Mouse (Mus musculus) embryonic facial prominence, embryonic 15.5 days (tissue): Measurements from ENCODE around the gene Olfr221. TPM values are rescaled to one million over a fixed set of nuclear protein-coding genes. Genes with fewer than 3 reads are reported as not detected.

Experiments used
- ATAC-seq: fragments of 200-750 bp; cut with Nextera tagmentation; 2 replicates; pipeline ENCODE4 v1.8.0; 2017; ENCODE audit warnings: low read depth, moderate TSS enrichment; ENCODE audit not compliant: insufficient number of reproducible peaks, low FRiP score, low TSS enrichment
- H3K27ac ChIP-seq: fragments of 300-500 bp; sonication (generic); replicated peaks from 2 replicates; pipeline ENCODE4 v1.5.1; 2015; ENCODE audit warnings: mild to moderate bottlenecking, inconsistent platforms
- H3K27me3 ChIP-seq: fragments of 300-500 bp; sonication (generic); 2 replicates; pipeline ENCODE4 v1.6.1; 2015; ENCODE audit warnings: inconsistent platforms
- H3K36me3 ChIP-seq: fragments of 300-500 bp; sonication (generic); 2 replicates; pipeline ENCODE4 v1.6.1; 2015; ENCODE audit warnings: mild to moderate bottlenecking, inconsistent platforms
- H3K4me1 ChIP-seq: fragments of 300-500 bp; sonication (generic); 2 replicates; pipeline ENCODE4 v1.6.1; 2015; ENCODE audit warnings: inconsistent platforms
- H3K4me2 ChIP-seq: fragments of 300-500 bp; sonication (generic); replicated peaks from 2 replicates; pipeline ENCODE4 v1.6.1; 2015; ENCODE audit warnings: mild to moderate bottlenecking, inconsistent platforms
- H3K4me3 ChIP-seq: fragments of 300-500 bp; sonication (generic); replicated peaks from 2 replicates; pipeline ENCODE4 v1.5.1; 2015; ENCODE audit warnings: mild to moderate bottlenecking, inconsistent platforms
- H3K9ac ChIP-seq: fragments of 300-500 bp; sonication (generic); 2 replicates; pipeline ENCODE4 v1.6.1; 2015; ENCODE audit warnings: inconsistent platforms
- H3K9me3 ChIP-seq: fragments of 300-500 bp; sonication (generic); replicated peaks from 2 replicates; pipeline ENCODE4 v1.6.1; 2016; ENCODE audit warnings: inconsistent platforms
- WGBS: fragments of 180-500 bp; shearing (Covaris S2); methylation state at CpG from one replicate; pipeline ENCODE4 v1.1.7; 2015; 5-methylcytosine and 5-hydroxymethylcytosine counted together
- polyA plus RNA-seq: library from polyadenylated mRNA; unstranded; fragments of >200 nt; fragmentation: Nextera tagmentation; extraction: Ambion mirVana; gene quantifications from 2 replicates; pipeline ENCODE4 v1.2.1, GENCODE M21; 2015

Gene Olfr221
- polyA plus RNA-seq, 1 experiment from 2014 or later = 0.19 TPM

DNA sequence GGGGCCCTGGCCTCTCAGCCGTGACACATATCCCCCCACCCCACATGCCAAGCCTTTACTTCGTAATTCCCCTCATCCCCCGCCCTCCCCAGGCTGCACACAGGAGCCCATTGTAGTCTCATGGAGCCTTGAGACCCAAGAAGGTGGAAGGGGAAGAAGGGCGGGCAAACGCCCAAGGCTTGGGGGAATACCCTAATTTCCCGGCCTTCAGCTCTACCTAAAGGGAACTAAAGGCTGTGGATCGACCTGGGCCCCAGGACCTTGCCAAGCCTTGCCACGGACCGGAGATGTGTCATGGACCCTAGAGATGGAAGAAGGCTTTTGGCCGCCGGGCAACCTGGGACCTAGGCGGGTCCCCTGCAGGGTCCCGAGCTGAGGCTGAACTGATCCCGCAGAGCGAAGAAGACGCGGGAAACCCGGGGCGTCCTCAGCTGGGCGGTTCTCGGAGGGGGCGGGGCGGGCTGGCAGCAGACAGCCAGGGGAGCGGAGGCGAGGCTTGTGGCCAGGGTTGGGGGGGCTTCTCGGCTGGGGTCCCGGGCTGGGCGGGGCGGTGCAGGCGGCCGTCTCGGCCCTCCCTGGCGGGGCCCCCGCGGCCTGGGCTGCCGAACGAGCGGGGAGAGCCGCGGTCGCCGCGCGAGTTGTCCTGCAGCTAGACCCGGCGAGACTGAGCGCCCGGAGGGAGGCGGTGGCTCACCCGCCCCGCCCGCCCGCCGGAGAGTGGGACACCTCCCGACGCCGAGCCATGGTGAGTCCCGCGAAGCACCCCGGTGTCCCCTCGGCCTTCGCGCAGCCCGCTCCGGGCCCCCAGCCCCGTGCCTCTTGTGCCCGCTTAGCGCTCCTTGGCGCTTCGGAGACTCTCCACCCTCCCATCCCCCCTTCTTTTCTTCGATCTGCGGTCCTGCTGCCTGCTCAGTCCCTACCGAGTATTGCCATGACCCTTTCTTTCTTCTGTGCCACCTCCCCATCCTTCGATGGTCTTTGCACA, 57.7 kb downstream of the Olfr221 start, which contains the start of gene Arhgef40:
Gene Arhgef40 (plus strand): TSS at position 473 of the 985 bp plus-strand sequence.
- Histone ChIP-seq H3K4me1 (peaks cover 32% of the 10 kb centered on the region), H3K9me3 (no peaks in the 10 kb centered on the region), H3K27ac (peak within 1 kb of the TSS; percentile 96), H3K9ac (peak within 1 kb of the TSS; percentile 85), H3K27me3 (no peaks in the 10 kb centered on the region), H3K4me2 (peak within 1 kb of the TSS; percentile 87), H3K36me3 (peaks cover 27% of the 10 kb centered on the region), H3K4me3 (peak within 1 kb of the TSS; percentile 65)
- under 1% methylated on average over 71 of the region's 74 CpGs for WGBS
- ATAC-seq = peak; percentile 86

Other genes with a start within 250 kb of the Olfr221 start
- not detected in 2 replicates for gene AY358078, start 242.4 kb downstream of the Olfr221 start, polyA plus RNA-seq
- not detected in 2 replicates for gene Ear6, start 188.8 kb downstream of the Olfr221 start, polyA plus RNA-seq
- 44.1 and 50.7 TPM in 2 replicates for gene Mettl17, start 157.6 kb downstream of the Olfr221 start, polyA plus RNA-seq
- 5.5 and 8.1 TPM in 2 replicates for gene Slc39a2, start 149.6 kb downstream of the Olfr221 start, polyA plus RNA-seq
- 79.3 and 98.2 TPM in 2 replicates for gene Ndrg2, start 128.3 kb downstream of the Olfr221 start, polyA plus RNA-seq
- gene Tppp2, start 124.0 kb downstream of the Olfr221 start, polyA plus RNA-seq = not detected in 2 replicates
- gene Rnase13, start 119.7 kb downstream of the Olfr221 start, polyA plus RNA-seq = not detected in 2 replicates
- gene Arhgef40, start 57.7 kb downstream of the Olfr221 start, polyA plus RNA-seq = 144 and 150 TPM in 2 replicates
- 0.53 and 0.60 TPM in 2 replicates for gene Tmem253, start 26.8 kb downstream of the Olfr221 start, polyA plus RNA-seq
- gene Zfp219, start 21.7 kb downstream of the Olfr221 start, polyA plus RNA-seq = 33.7 and 33.8 TPM in 2 replicates
- 549 and 552 TPM in 2 replicates for gene Hnrnpc, start 61.6 kb upstream of the Olfr221 start, polyA plus RNA-seq
- gene Rpgrip1, start 68.2 kb upstream of the Olfr221 start, polyA plus RNA-seq = 57.0 and 59.8 TPM in 2 replicates
- 46.1 and 50.6 TPM in 2 replicates for gene Supt16, start 155.0 kb upstream of the Olfr221 start, polyA plus RNA-seq
- 38.6 and 38.9 TPM in 2 replicates for gene Chd8, start 215.3 kb upstream of the Olfr221 start, polyA plus RNA-seq
- gene Tox4, start 236.7 kb upstream of the Olfr221 start, polyA plus RNA-seq = 42.8 and 43.2 TPM in 2 replicates
- gene Rab2b, start 237.1 kb upstream of the Olfr221 start, polyA plus RNA-seq = 20.8 and 22.2 TPM in 2 replicates